Comparison of ENCODE assay signal across 16 mouse cellular contexts in the genomic region with DNA sequence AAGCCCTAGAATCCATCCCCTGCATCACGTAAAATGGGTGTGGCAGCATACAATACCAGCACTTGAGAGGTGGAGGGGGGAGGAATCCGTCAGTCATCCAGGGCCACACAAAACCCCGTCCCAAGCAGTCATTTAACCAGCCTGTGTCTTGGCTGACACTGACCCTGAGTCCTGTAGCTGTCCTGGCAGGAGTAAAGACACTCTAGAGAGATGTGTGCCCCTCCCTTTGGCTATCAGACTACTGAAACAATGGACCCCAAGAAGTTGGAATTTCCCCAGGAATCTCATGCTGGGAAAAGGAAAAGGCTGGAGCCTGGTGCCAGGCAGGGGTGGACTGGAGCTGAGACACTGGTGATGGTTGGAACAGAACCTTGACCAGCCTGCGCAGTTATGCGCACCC.
"Had no signal": no experiment of that assay in that cellular context is flagged by ENCODE, and none has a peak within 500 bp of the region (broad histone marks: within the 10 kb centered on the region; RNA-seq: fewer than 3 reads in every experiment).

No protein-coding gene starts in this region.

- H3K9ac ChIP-seq: limb, embryonic 12.5 days; liver, embryonic 13.5 days; liver, postnatal 0 days; midbrain, embryonic 15.5 days; neural tube, embryonic 12.5 days had no signal

- H3K4me1 ChIP-seq: limb, embryonic 12.5 days; midbrain, embryonic 15.5 days; neural tube, embryonic 12.5 days had no signal

- H3K27me3 ChIP-seq: limb, embryonic 12.5 days; liver, embryonic 13.5 days; megakaryocyte, embryonic 14.5 days; midbrain, embryonic 15.5 days; neural tube, embryonic 12.5 days had no signal

- DNase-seq: kidney, adult 11 months; kidney, postnatal 10 days; kidney, postnatal 4 days; liver; liver, embryonic 13.5 days; liver, postnatal 0 days; spleen, adult 18-20 months; thymus, adult 2 months; thymus, postnatal 25 days had no signal

- H3K36me3 ChIP-seq: limb, embryonic 12.5 days; liver, embryonic 13.5 days; midbrain, embryonic 15.5 days; neural tube, embryonic 12.5 days had no signal

- ATAC-seq: liver, postnatal 0 days had no signal

- H3K4me2 ChIP-seq: limb, embryonic 12.5 days; liver, embryonic 13.5 days; midbrain, embryonic 11.5 days; midbrain, embryonic 15.5 days; neural tube, embryonic 12.5 days had no signal

- H3K4me3 ChIP-seq: layer of hippocampus, adult 2 months; limb, embryonic 12.5 days; liver, embryonic 13.5 days; megakaryocyte, embryonic 14.5 days; midbrain, embryonic 15.5 days; neural tube, embryonic 12.5 days had no signal

- H3K9me3 ChIP-seq: limb, embryonic 12.5 days; liver, embryonic 13.5 days; megakaryocyte, embryonic 14.5 days; midbrain, embryonic 15.5 days; neural tube, embryonic 12.5 days had no signal

- H3K27ac ChIP-seq: limb, embryonic 12.5 days; liver, embryonic 13.5 days; macrophage; midbrain, embryonic 15.5 days; neural tube, embryonic 12.5 days had no signal
